Mouse (Mus musculus) forebrain, embryonic 16.5 days (tissue): ENCODE data around the gene Stambpl1. TPM values are rescaled to one million over a fixed set of nuclear protein-coding genes. Genes with fewer than 3 reads are reported as not detected.

Experiments used
- ATAC-seq: fragments of 200-750 bp; cut with Nextera tagmentation; 2 replicates; pipeline ENCODE4 v1.8.0; 2017; ENCODE audit warnings: mild to moderate bottlenecking, moderate library complexity
- H3K27ac ChIP-seq: fragments of 300-500 bp; sonication (generic); 2 replicates; pipeline ENCODE4 v1.5.1; 2014; ENCODE audit warnings: low read length, control low read depth
- H3K27me3 ChIP-seq: fragments of 300-500 bp; sonication (generic); replicated peaks from 2 replicates; pipeline ENCODE4 v1.6.1; 2014; ENCODE audit warnings: low read length; ENCODE audit not compliant: control insufficient read depth, insufficient read depth
- H3K36me3 ChIP-seq: fragments of 300-500 bp; sonication (generic); 2 replicates; pipeline ENCODE4 v1.6.1; 2014; ENCODE audit not compliant: control insufficient read depth, insufficient read depth
- H3K4me1 ChIP-seq: fragments of 300-500 bp; sonication (generic); replicated peaks from 2 replicates; pipeline ENCODE4 v1.6.1; 2014; ENCODE audit warnings: low read length; ENCODE audit not compliant: control insufficient read depth, insufficient read depth
- H3K4me2 ChIP-seq: fragments of 300-500 bp; sonication (generic); 2 replicates; pipeline ENCODE4 v1.6.1; 2014; ENCODE audit warnings: mild to moderate bottlenecking, low read length, control low read depth
- H3K4me3 ChIP-seq: fragments of 300-500 bp; sonication (generic); replicated peaks from 2 replicates; pipeline ENCODE4 v1.5.1; 2014; ENCODE audit warnings: mild to moderate bottlenecking, low read length, control low read depth
- H3K9ac ChIP-seq: fragments of 300-500 bp; sonication (generic); replicated peaks from 2 replicates; pipeline ENCODE4 v1.6.1; 2014; ENCODE audit warnings: low read depth, low read length, control low read depth
- H3K9me3 ChIP-seq: fragments of 300-500 bp; sonication (generic); 2 replicates; pipeline ENCODE4 v1.6.1; 2016; ENCODE audit warnings: low read length; ENCODE audit not compliant: control insufficient read depth
- WGBS: fragments of 180-500 bp; shearing (Covaris S2); extraction: QIAGEN DNeasy Blood & Tissue Kit; methylation state at CpG from one replicate; pipeline ENCODE4 v1.1.7; 2014; 5-methylcytosine and 5-hydroxymethylcytosine counted together
- polyA plus RNA-seq: library from polyadenylated mRNA; unstranded; fragments of >200 nt; fragmentation: Nextera tagmentation; extraction: Ambion mirVana; gene quantifications from 2 replicates; pipeline ENCODE4 v1.2.1, GENCODE M21; 2015

Gene Stambpl1
- polyA plus RNA-seq, 1 experiment from 2014 or later, result 11.7 TPM

DNA sequence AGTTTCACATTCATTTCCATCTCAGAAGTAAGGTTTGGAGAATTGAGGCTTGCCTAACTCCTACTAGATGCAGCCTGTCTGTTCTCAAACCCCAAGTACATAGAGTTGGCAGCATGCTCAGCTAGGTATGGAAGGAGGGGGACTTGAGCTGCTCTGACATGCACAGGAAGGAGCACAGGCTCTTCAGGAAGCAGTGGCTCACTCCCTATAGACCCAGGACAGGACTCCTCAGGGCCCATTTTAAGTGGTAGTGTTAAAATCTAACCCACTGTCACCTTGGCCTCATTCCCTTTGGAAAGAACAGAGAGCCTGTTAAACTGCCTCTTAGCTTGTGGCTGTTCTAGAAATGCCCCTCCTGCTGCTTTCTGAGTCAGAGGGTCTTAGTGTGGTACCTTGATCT, 50.9 kb downstream of the Stambpl1 start:
- H3K36me3 ChIP-seq, result no peaks in the 10 kb centered on the region
- no peaks in the 10 kb centered on the region for H3K9me3 ChIP-seq
- no peak for ATAC-seq
- no peak overlapping the region for H3K4me2 ChIP-seq
- H3K4me1 ChIP-seq, result no peaks in the 10 kb centered on the region
- H3K4me3 ChIP-seq, result no peak overlapping the region
- H3K27me3 ChIP-seq, result no peaks in the 10 kb centered on the region
- no peak overlapping the region for H3K27ac ChIP-seq
- H3K9ac ChIP-seq, result no peak overlapping the region

GRCm38 (mm10) chr19:34244056-34244455, 52.0 kb downstream of the Stambpl1 start:
- H3K27me3 ChIP-seq, result no peaks in the 10 kb centered on the region
- H3K9me3 ChIP-seq, result no peaks in the 10 kb centered on the region
- no peaks in the 10 kb centered on the region for H3K36me3 ChIP-seq
- H3K27ac ChIP-seq, result no peak overlapping the region
- H3K9ac ChIP-seq, result no peak overlapping the region
- 21% methylated on average over 6 of the region's 6 CpGs for WGBS
- H3K4me1 ChIP-seq, result no peaks in the 10 kb centered on the region
- ATAC-seq, result peak; percentile 80
- no peak overlapping the region for H3K4me3 ChIP-seq
- H3K4me2 ChIP-seq, result no peak overlapping the region

DNA sequence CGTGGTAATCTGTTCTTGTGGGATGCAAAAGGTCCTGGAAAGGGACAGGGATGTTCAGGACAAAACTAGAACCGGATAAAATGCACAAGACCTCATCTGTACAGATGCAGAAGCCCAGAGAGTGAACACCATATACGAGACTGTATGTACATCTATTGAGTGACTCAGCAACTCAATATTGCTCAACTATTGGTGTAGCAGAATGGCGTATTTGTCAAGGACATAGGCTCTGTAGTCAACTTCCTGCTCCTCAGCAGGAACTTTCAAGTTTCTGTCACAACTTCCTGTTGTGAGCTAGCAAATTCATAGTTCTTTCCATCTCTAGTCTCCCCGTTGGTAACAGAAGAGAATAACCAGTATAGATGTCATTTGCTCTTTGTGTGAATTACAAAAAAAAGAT, 56.5 kb downstream of the Stambpl1 start:
- Histone ChIP-seq H3K9ac (no peak overlapping the region), H3K27me3 (no peaks in the 10 kb centered on the region), H3K9me3 (no peaks in the 10 kb centered on the region), H3K4me2 (no peak overlapping the region), H3K36me3 (no peaks in the 10 kb centered on the region), H3K4me1 (no peaks in the 10 kb centered on the region), H3K4me3 (no peak overlapping the region), H3K27ac (no peak overlapping the region)
- 82% methylated on average over 5 of the region's 5 CpGs for WGBS
- no peak for ATAC-seq

DNA sequence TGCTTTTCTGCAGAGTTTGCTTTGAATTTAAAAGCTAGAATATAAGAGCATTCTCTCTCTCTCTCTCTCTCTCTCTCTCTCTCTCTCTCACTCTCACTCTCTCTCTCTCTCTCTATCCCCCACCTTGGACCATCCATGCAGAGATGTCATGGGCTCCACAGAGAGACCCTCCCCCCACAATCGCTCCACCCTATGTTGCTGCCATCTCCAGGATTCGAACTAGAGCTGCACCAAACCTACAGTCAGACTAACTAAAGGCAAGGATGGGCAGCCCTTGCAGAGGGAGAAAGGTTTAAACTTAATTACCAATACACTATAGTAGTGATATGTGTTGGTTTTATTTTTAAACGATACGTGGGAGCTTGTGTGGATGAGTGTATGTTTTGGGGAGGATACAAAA, 58.6 kb downstream of the Stambpl1 start:
- Histone ChIP-seq H3K4me3 (no peak overlapping the region), H3K36me3 (no peaks in the 10 kb centered on the region), H3K27ac (no peak overlapping the region), H3K4me2 (no peak overlapping the region), H3K9ac (no peak overlapping the region), H3K9me3 (no peaks in the 10 kb centered on the region), H3K27me3 (no peaks in the 10 kb centered on the region), H3K4me1 (no peaks in the 10 kb centered on the region)
- ATAC-seq, result no peak
- WGBS, result 87% methylated on average over 4 of the region's 4 CpGs

- WGBS, result 80% methylated on average over 2 of the region's 2 CpGs
- Histone ChIP-seq H3K4me1 (no peaks in the 10 kb centered on the region), H3K27ac (no peak overlapping the region), H3K4me3 (no peak overlapping the region), H3K36me3 (no peaks in the 10 kb centered on the region), H3K4me2 (no peak overlapping the region), H3K27me3 (no peaks in the 10 kb centered on the region), H3K9ac (no peak overlapping the region), H3K9me3 (no peaks in the 10 kb centered on the region)
- ATAC-seq, result no peak
These were observed 59.9 kb downstream of the Stambpl1 start for GRCm38 (mm10) chr19:34251900-34252299.

DNA sequence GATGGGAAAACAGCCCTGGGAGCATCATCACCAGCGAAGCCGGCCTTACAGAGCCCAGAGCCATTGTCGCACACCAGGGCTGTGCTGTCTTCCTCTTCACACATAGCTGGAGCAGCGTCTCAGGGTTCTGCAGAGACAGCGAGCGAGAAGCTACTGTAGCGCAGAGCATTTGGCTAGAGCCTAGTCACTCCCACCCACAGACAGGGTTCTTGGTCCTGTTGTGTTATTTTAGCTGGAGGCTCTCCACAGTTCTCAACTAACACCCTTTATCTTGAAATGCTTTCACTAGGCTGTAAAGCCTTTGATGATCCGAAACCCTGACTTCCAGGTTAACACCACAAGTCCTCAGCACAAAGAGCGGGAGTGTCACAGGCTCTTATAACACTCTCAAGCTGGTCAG, 60.4 kb downstream of the Stambpl1 start:
- Histone ChIP-seq H3K9me3 (no peaks in the 10 kb centered on the region), H3K9ac (no peak overlapping the region), H3K4me1 (no peaks in the 10 kb centered on the region), H3K4me2 (no peak overlapping the region), H3K27ac (no peak overlapping the region), H3K4me3 (no peak overlapping the region), H3K36me3 (no peaks in the 10 kb centered on the region), H3K27me3 (no peaks in the 10 kb centered on the region)
- ATAC-seq, result no peak
- WGBS, result 86% methylated on average over 9 of the region's 9 CpGs

- no peak overlapping the region for H3K9ac ChIP-seq
- H3K4me3 ChIP-seq, result no peak overlapping the region
- no peak for ATAC-seq
- no peak overlapping the region for H3K27ac ChIP-seq
- 36% methylated on average over 14 of the region's 14 CpGs for WGBS
- H3K4me1 ChIP-seq, result no peaks in the 10 kb centered on the region
- H3K4me2 ChIP-seq, result peak overlapping the region; percentile 9; the same call in 1 of the 2 replicates
- no peaks in the 10 kb centered on the region for H3K27me3 ChIP-seq
- H3K36me3 ChIP-seq, result no peaks in the 10 kb centered on the region
- no peaks in the 10 kb centered on the region for H3K9me3 ChIP-seq
These were observed 62.3 kb downstream of the Stambpl1 start for GRCm38 (mm10) chr19:34254101-34254879.

- no peak within 1 kb of the TSS for H3K9ac ChIP-seq
- no peaks in the 10 kb centered on the region for H3K9me3 ChIP-seq
- H3K27ac ChIP-seq, result no peak within 1 kb of the TSS
- H3K36me3 ChIP-seq, result no peaks in the 10 kb centered on the region
- ATAC-seq, result no peak
- H3K4me3 ChIP-seq, result no peak within 1 kb of the TSS
- 64% methylated on average over 16 of the region's 16 CpGs for WGBS
- no peaks in the 10 kb centered on the region for H3K27me3 ChIP-seq
- no peaks in the 10 kb centered on the region for H3K4me1 ChIP-seq
- H3K4me2 ChIP-seq, result no peak within 1 kb of the TSS
These were observed 63.1 kb downstream of the Stambpl1 start, which contains the start of gene Acta2 for GRCm38 (mm10) chr19:34254880-34255681. Gene Acta2 (minus strand): TSS chr19:34255590.

DNA sequence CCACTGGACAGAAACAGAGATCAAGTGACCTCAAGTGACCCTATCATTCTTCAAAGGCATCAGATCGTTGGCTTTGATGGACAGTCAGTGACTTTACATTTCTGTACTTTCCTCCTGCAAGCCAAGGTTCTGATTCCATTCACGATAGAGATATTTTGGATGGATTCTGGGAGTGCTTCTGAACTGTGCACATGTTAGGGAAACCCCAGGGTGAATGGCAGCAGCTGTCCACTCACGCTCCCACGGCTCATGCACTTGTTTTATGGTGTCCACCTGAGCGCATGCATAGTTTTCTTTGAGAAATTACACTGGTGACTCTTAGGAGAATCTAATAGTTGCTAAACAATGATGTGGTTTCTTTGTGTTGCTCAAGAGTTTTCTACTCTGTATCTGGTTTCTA, 64.1 kb downstream of the Stambpl1 start:
- H3K4me2 ChIP-seq, result no peak overlapping the region
- no peak overlapping the region for H3K4me3 ChIP-seq
- H3K27ac ChIP-seq, result no peak overlapping the region
- H3K9me3 ChIP-seq, result no peaks in the 10 kb centered on the region
- no peaks in the 10 kb centered on the region for H3K36me3 ChIP-seq
- no peaks in the 10 kb centered on the region for H3K27me3 ChIP-seq
- no peak overlapping the region for H3K9ac ChIP-seq
- no peak for ATAC-seq
- WGBS, result 85% methylated on average over 5 of the region's 5 CpGs
- no peaks in the 10 kb centered on the region for H3K4me1 ChIP-seq
